Mouse (Mus musculus): ENCODE data around the gene Catsperd.

- TF ChIP-seq POLR2A (IDR thresholded peaks at IDR 0.05; ENCODE audit: borderline replicate concordance, control insufficient read depth, low read depth, low read length), result no peak
- no peak for TF ChIP-seq CTCF (IDR thresholded peaks at IDR 0.05; ENCODE audit: control insufficient read depth, insufficient read depth, low read length)
These were observed 3.9 kb downstream of the Catsperd start for GRCm38 (mm10) chr17:56631807-56632206.
